Mouse (Mus musculus): ENCODE measurements around the gene Fibcd1. TPM values are rescaled to one million over a fixed set of nuclear protein-coding genes. Genes with fewer than 3 reads are reported as not detected.

Fibcd1 gene
- polyA plus RNA-seq, 2 experiments: 0.28 to 0.34 TPM

- H3K4me2 ChIP-seq (replicated peaks; ENCODE audit: low read depth, low read length, severe bottlenecking): no peak overlapping the region
- H3K36me3 ChIP-seq (ENCODE audit: control insufficient read depth, insufficient read depth, low read length): no peaks in the 10 kb centered on the region
- TF ChIP-seq POLR2A (IDR thresholded peaks at IDR 0.05; ENCODE audit: borderline replicate concordance, extremely low read depth, insufficient read depth, insufficient read length): no peak
- no peaks in the 10 kb centered on the region for H3K27me3 ChIP-seq (ENCODE audit: control insufficient read depth, insufficient read depth, low read length)
- no peaks in the 10 kb centered on the region for H3K9me3 ChIP-seq (ENCODE audit: control insufficient read depth, low read length)
- H3K4me1 ChIP-seq (ENCODE audit: control insufficient read depth, insufficient read depth, low read length): peaks cover 15% of the 10 kb centered on the region
- H3K9ac ChIP-seq (ENCODE audit: low read depth, low read length, severe bottlenecking): no peak overlapping the region
- no peak overlapping the region for H3K27ac ChIP-seq (replicated peaks; ENCODE audit: low read depth, low read length)
- WGBS: 64% methylated on average over 1 of the region's 1 CpGs
- ATAC-seq (ENCODE audit: low FRiP score, low read depth): no peak
- no peak overlapping the region for H3K4me3 ChIP-seq (replicated peaks; ENCODE audit: low read length)
- no peak for DNase-seq (ENCODE audit: low spot score)
Observed at GRCm38 (mm10) chr2:31862919-31863318, 17.1 kb upstream of the Fibcd1 start.

DNA sequence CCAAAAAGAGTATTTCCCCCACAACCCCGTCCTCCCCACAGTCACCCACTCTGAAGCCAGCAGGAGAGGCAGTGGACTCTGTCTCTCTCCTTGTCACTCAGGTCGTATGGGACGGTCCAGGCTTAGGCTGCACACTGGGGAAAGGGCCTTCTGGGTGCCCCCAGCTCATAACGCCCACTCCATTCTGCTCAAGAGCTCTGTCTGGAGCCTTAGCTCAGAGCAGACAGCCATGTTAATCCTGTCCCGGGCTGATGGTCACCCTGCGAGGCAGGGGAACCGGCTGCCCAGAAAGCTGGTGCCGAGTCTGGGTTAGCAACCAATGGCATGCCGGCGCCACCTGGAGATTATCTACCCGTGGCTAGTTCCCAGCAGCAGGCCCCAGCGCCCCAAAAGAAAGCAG is 12.7 kb upstream of the Fibcd1 start:
- Histone ChIP-seq H3K9ac (ENCODE audit: low read depth, low read length, severe bottlenecking) (no peak overlapping the region), H3K9me3 (ENCODE audit: control insufficient read depth, low read length) (no peaks in the 10 kb centered on the region), H3K27ac (replicated peaks; ENCODE audit: low read depth, low read length) (no peak overlapping the region), H3K4me3 (replicated peaks; ENCODE audit: low read length) (no peak overlapping the region), H3K4me1 (ENCODE audit: control insufficient read depth, insufficient read depth, low read length) (peaks cover 15% of the 10 kb centered on the region), H3K27me3 (ENCODE audit: control insufficient read depth, insufficient read depth, low read length) (no peaks in the 10 kb centered on the region), H3K36me3 (ENCODE audit: control insufficient read depth, insufficient read depth, low read length) (no peaks in the 10 kb centered on the region), H3K4me2 (replicated peaks; ENCODE audit: low read depth, low read length, severe bottlenecking) (no peak overlapping the region)
- WGBS: 24% methylated on average over 12 of the region's 12 CpGs
- no peak for TF ChIP-seq POLR2A (IDR thresholded peaks at IDR 0.05; ENCODE audit: borderline replicate concordance, extremely low read depth, insufficient read depth, insufficient read length)
- DNase-seq (ENCODE audit: low spot score) (no peak), ATAC-seq (ENCODE audit: low FRiP score, low read depth) (no peak)

GRCm38 (mm10) chr2:31857180-31857579 is 11.4 kb upstream of the Fibcd1 start:
- H3K9me3 ChIP-seq (ENCODE audit: control insufficient read depth, low read length): no peaks in the 10 kb centered on the region
- ATAC-seq (ENCODE audit: low FRiP score, low read depth): no peak
- no peak for DNase-seq (ENCODE audit: low spot score)
- H3K36me3 ChIP-seq (ENCODE audit: control insufficient read depth, insufficient read depth, low read length): no peaks in the 10 kb centered on the region
- 72% methylated on average over 6 of the region's 6 CpGs for WGBS
- H3K27me3 ChIP-seq (ENCODE audit: control insufficient read depth, insufficient read depth, low read length): no peaks in the 10 kb centered on the region
- H3K9ac ChIP-seq (ENCODE audit: low read depth, low read length, severe bottlenecking): no peak overlapping the region
- H3K4me2 ChIP-seq (replicated peaks; ENCODE audit: low read depth, low read length, severe bottlenecking): no peak overlapping the region
- no peak for TF ChIP-seq POLR2A (IDR thresholded peaks at IDR 0.05; ENCODE audit: borderline replicate concordance, extremely low read depth, insufficient read depth, insufficient read length)
- H3K4me1 ChIP-seq (ENCODE audit: control insufficient read depth, insufficient read depth, low read length): peaks cover 15% of the 10 kb centered on the region
- H3K4me3 ChIP-seq (replicated peaks; ENCODE audit: low read length): no peak overlapping the region
- H3K27ac ChIP-seq (replicated peaks; ENCODE audit: low read depth, low read length): no peak overlapping the region

DNA sequence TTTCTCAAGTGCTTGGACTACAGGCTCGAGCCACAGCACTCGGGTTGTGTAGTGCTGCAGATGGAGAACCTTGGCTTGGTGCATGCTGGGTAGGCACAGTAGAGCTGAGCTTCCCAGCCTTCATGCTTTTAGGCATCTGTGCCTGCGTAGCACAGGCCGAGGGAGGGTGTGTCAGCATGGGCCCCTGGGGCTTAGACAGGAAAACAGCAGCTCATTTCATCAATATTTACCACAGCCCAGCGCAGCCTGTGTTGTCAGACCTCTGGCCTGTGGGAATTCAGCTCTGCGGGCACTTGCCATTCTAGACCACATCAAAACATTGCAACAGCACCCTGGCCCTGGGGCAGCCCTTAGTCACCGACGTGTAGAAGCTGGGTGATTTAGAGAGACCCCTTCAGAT is 10.2 kb upstream of the Fibcd1 start:
- Histone ChIP-seq H3K9ac (ENCODE audit: low read depth, low read length, severe bottlenecking) (no peak overlapping the region), H3K4me1 (ENCODE audit: control insufficient read depth, insufficient read depth, low read length) (peaks cover 15% of the 10 kb centered on the region), H3K4me2 (replicated peaks; ENCODE audit: low read depth, low read length, severe bottlenecking) (no peak overlapping the region), H3K27me3 (ENCODE audit: control insufficient read depth, insufficient read depth, low read length) (no peaks in the 10 kb centered on the region), H3K4me3 (replicated peaks; ENCODE audit: low read length) (no peak overlapping the region), H3K27ac (replicated peaks; ENCODE audit: low read depth, low read length) (no peak overlapping the region), H3K9me3 (ENCODE audit: control insufficient read depth, low read length) (no peaks in the 10 kb centered on the region), H3K36me3 (ENCODE audit: control insufficient read depth, insufficient read depth, low read length) (no peaks in the 10 kb centered on the region)
- ATAC-seq (ENCODE audit: low FRiP score, low read depth) (no peak), DNase-seq (ENCODE audit: low spot score) (no peak)
- no peak for TF ChIP-seq POLR2A (IDR thresholded peaks at IDR 0.05; ENCODE audit: borderline replicate concordance, extremely low read depth, insufficient read depth, insufficient read length)
- WGBS: 69% methylated on average over 8 of the region's 8 CpGs

DNA sequence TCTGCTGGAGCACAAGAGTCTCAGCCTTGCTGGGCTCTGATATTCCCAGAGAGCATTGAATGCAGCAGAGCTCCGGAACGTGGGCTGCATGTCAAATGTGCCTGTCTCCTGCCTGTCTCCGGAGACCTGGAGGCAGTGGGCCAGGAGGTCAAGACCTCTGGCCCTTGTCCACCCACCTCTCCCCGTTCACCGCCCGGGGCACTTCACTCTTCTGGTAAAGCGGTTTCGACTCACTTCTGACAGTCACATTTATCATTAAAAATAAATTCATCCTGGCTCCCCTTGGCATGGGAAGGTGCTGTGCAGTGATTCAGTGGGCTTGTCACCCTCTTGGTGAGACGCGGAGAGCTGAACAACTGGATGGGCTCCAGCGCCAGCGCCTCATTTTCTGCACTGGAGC is 4.3 kb upstream of the Fibcd1 start:
- Histone ChIP-seq H3K9me3 (ENCODE audit: control insufficient read depth, low read length) (no peaks in the 10 kb centered on the region), H3K36me3 (ENCODE audit: control insufficient read depth, insufficient read depth, low read length) (no peaks in the 10 kb centered on the region), H3K4me3 (replicated peaks; ENCODE audit: low read length) (no peak overlapping the region), H3K4me2 (replicated peaks; ENCODE audit: low read depth, low read length, severe bottlenecking) (no peak overlapping the region), H3K4me1 (ENCODE audit: control insufficient read depth, insufficient read depth, low read length) (peaks cover 14% of the 10 kb centered on the region), H3K9ac (ENCODE audit: low read depth, low read length, severe bottlenecking) (no peak overlapping the region), H3K27ac (replicated peaks; ENCODE audit: low read depth, low read length) (no peak overlapping the region), H3K27me3 (ENCODE audit: control insufficient read depth, insufficient read depth, low read length) (peaks cover 22% of the 10 kb centered on the region)
- ATAC-seq (ENCODE audit: low FRiP score, low read depth) (no peak), DNase-seq (ENCODE audit: low spot score) (no peak)
- WGBS: 42% methylated on average over 12 of the region's 12 CpGs
- no peak for TF ChIP-seq POLR2A (IDR thresholded peaks at IDR 0.05; ENCODE audit: borderline replicate concordance, extremely low read depth, insufficient read depth, insufficient read length)

DNA sequence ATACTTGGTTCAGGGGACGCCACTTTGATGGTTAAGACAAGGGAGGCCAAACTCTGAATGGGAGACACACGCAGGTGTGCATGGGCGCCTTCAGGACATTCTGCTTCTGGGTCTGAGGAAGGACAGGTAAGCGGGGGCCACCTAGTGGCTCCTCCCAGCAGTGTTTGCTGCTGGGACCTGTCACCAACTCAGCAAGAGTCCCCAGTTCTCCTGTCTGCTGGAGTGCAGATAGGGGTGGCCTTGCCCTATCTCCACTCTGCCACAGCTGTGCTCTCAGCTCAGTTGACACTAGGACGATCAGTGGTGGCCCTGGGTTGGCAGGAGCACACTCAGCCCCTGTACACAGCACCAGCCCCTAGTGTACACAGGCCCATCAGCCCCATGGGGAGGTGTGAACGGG is 2.1 kb upstream of the Fibcd1 start:
- DNase-seq (ENCODE audit: low spot score): peak; percentile 27
- Histone ChIP-seq H3K4me3 (replicated peaks; ENCODE audit: low read length) (no peak overlapping the region), H3K4me1 (ENCODE audit: control insufficient read depth, insufficient read depth, low read length) (peaks cover 14% of the 10 kb centered on the region), H3K9ac (ENCODE audit: low read depth, low read length, severe bottlenecking) (no peak overlapping the region), H3K27me3 (ENCODE audit: control insufficient read depth, insufficient read depth, low read length) (peaks cover 39% of the 10 kb centered on the region), H3K9me3 (ENCODE audit: control insufficient read depth, low read length) (no peaks in the 10 kb centered on the region), H3K4me2 (replicated peaks; ENCODE audit: low read depth, low read length, severe bottlenecking) (no peak overlapping the region), H3K27ac (replicated peaks; ENCODE audit: low read depth, low read length) (no peak overlapping the region), H3K36me3 (ENCODE audit: control insufficient read depth, insufficient read depth, low read length) (no peaks in the 10 kb centered on the region)
- WGBS: 15% methylated on average over 6 of the region's 6 CpGs
- ATAC-seq (ENCODE audit: low FRiP score, low read depth): no peak
- TF ChIP-seq POLR2A (IDR thresholded peaks at IDR 0.05; ENCODE audit: borderline replicate concordance, extremely low read depth, insufficient read depth, insufficient read length): no peak
